Mouse (Mus musculus) lung, embryonic 14.5 days (tissue): ENCODE measurements around the gene 2210016L21Rik. TPM values are rescaled to one million over a fixed set of nuclear protein-coding genes. Genes with fewer than 3 reads are reported as not detected.
A peak's percentile ranks its signal among the peaks of the same experiment; 100 is the strongest.

ENCODE experiments used
- ATAC-seq: fragments of 200-750 bp; cut with Nextera tagmentation; 2 replicates; pipeline ENCODE4 v1.8.0; 2017; ENCODE audit warnings: mild to moderate bottlenecking, moderate TSS enrichment, moderate library complexity; ENCODE audit not compliant: insufficient read depth
- DNase-seq: peaks from one replicate; pipeline ENCODE4 v3.0.0-alpha.2; 2015
- H3K27ac ChIP-seq: fragments of 300-500 bp; sonication (generic); 2 replicates; pipeline ENCODE4 v1.5.1; 2014; ENCODE audit warnings: low read depth, mild to moderate bottlenecking, moderate library complexity
- H3K27me3 ChIP-seq: fragments of 300-500 bp; sonication (generic); 2 replicates; pipeline ENCODE4 v1.6.1; 2014; ENCODE audit warnings: low read length, control low read depth; ENCODE audit not compliant: insufficient read depth
- H3K36me3 ChIP-seq: fragments of 300-500 bp; sonication (generic); 2 replicates; pipeline ENCODE4 v1.6.1; 2014; ENCODE audit warnings: control low read depth; ENCODE audit not compliant: insufficient read depth
- H3K4me1 ChIP-seq: fragments of 300-500 bp; sonication (generic); 2 replicates; pipeline ENCODE4 v1.6.1; 2014; ENCODE audit warnings: antibody characterized with exemption, control low read depth; ENCODE audit not compliant: insufficient read depth
- H3K4me2 ChIP-seq: fragments of 300-500 bp; sonication (generic); 2 replicates; pipeline ENCODE4 v1.6.1; 2014; ENCODE audit warnings: mild to moderate bottlenecking
- H3K4me3 ChIP-seq: fragments of 300-500 bp; sonication (generic); 2 replicates; pipeline ENCODE4 v1.5.1; 2014; ENCODE audit warnings: low read depth, low read length
- H3K9ac ChIP-seq: fragments of 300-500 bp; sonication (generic); 2 replicates; pipeline ENCODE4 v1.6.1; 2014
- H3K9me3 ChIP-seq: fragments of 300-500 bp; sonication (generic); 2 replicates; pipeline ENCODE4 v1.6.1; 2016; ENCODE audit warnings: low read depth, low read length, control low read depth
- CTCF ChIP-seq: IDR thresholded peaks from 2 replicates; pipeline ENCODE4 v1.5.1; 2016; ENCODE audit warnings: antibody characterized with exemption, low read depth
- WGBS: fragments of 180-500 bp; shearing (Covaris S2); extraction: QIAGEN DNeasy Blood & Tissue Kit; methylation state at CpG from one replicate; pipeline ENCODE4 v1.1.7; 2014; 5-methylcytosine and 5-hydroxymethylcytosine counted together
- polyA plus RNA-seq: library from polyadenylated mRNA; unstranded; fragments of >200 nt; fragmentation: Nextera tagmentation; extraction: Ambion mirVana; gene quantifications from 2 replicates; pipeline ENCODE4 v1.2.1, GENCODE M21; 2014

2210016L21Rik gene
- polyA plus RNA-seq, 1 experiment from 2014 or later: 44.3 TPM

DNA sequence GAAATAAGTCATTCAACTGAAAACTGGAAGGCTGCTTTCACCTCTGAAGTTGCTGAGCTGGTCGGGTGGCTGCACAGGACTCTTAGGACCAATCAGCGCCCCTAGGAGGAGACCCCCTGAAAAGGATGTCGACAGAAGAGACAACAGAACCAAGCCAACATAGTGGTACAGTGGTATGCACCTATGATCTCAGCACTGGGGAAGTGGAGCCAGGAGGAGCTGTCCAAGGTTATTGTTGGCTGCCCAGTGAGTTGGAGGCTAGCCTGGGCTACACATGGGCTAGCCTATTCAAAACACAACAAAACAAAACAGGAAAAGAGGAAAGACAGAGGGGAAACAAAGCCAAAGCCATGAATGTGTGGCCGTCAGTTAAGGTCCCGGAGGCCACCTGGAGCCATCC is 16.1 kb downstream of the 2210016L21Rik start:
- Histone ChIP-seq H3K27ac (no peak overlapping the region), H3K4me2 (no peak overlapping the region), H3K4me1 (no peaks in the 10 kb centered on the region), H3K4me3 (no peak overlapping the region), H3K27me3 (no peaks in the 10 kb centered on the region), H3K9ac (no peak overlapping the region), H3K9me3 (no peaks in the 10 kb centered on the region), H3K36me3 (no peaks in the 10 kb centered on the region)
- TF ChIP-seq CTCF: no peak
- ATAC-seq (no peak), DNase-seq (no peak)
- WGBS: 84% methylated on average over 5 of the region's 5 CpGs

- no peak overlapping the region for H3K4me3 ChIP-seq
- no peaks in the 10 kb centered on the region for H3K4me1 ChIP-seq
- no peak overlapping the region for H3K4me2 ChIP-seq
- peak; percentile 43 for DNase-seq
- no peak overlapping the region for H3K27ac ChIP-seq
- H3K36me3 ChIP-seq: no peaks in the 10 kb centered on the region
- TF ChIP-seq CTCF: no peak
- WGBS: 24% methylated on average over 4 of the region's 4 CpGs
- H3K9ac ChIP-seq: no peak overlapping the region
- no peaks in the 10 kb centered on the region for H3K27me3 ChIP-seq
- no peaks in the 10 kb centered on the region for H3K9me3 ChIP-seq
- peak; percentile 58 for ATAC-seq
Observed at GRCm38 (mm10) chr5:114961590-114962360, 19.8 kb downstream of the 2210016L21Rik start.

GRCm38 (mm10) chr5:114964315-114964966 is 22.5 kb downstream of the 2210016L21Rik start:
- WGBS: 30% methylated on average over 7 of the region's 7 CpGs
- no peak overlapping the region for H3K27ac ChIP-seq

GRCm38 (mm10) chr5:114964967-114965898 is 23.3 kb downstream of the 2210016L21Rik start:
- no peak for TF ChIP-seq CTCF
- no peak overlapping the region for H3K27ac ChIP-seq
- H3K4me2 ChIP-seq: no peak overlapping the region
- no peak overlapping the region for H3K4me3 ChIP-seq
- no peak for ATAC-seq
- H3K27me3 ChIP-seq: 0 out of 2 replicates have a peak, but pooled peaks cover 4% of the 10 kb centered on the region
- WGBS: 40% methylated on average over 17 of the region's 17 CpGs
- H3K36me3 ChIP-seq: no peaks in the 10 kb centered on the region
- H3K9me3 ChIP-seq: no peaks in the 10 kb centered on the region
- H3K4me1 ChIP-seq: no peaks in the 10 kb centered on the region
- no peak for DNase-seq
- H3K9ac ChIP-seq: no peak overlapping the region

More at GRCm38 (mm10) chr5:114964315-114964966, 22.5 kb downstream of the 2210016L21Rik start:
- no peak overlapping the region for H3K4me3 ChIP-seq
- H3K4me1 ChIP-seq: no peaks in the 10 kb centered on the region
- H3K9ac ChIP-seq: no peak overlapping the region
- DNase-seq (no peak), ATAC-seq (no peak)
- H3K27me3 ChIP-seq: 0 out of 2 replicates have a peak, but pooled peaks cover 4% of the 10 kb centered on the region
- TF ChIP-seq CTCF: no peak
- no peaks in the 10 kb centered on the region for H3K9me3 ChIP-seq
- H3K4me2 ChIP-seq: no peak overlapping the region
- no peaks in the 10 kb centered on the region for H3K36me3 ChIP-seq

- Histone ChIP-seq H3K27ac (no peak overlapping the region), H3K4me3 (no peak overlapping the region), H3K4me1 (no peaks in the 10 kb centered on the region), H3K9ac (no peak overlapping the region), H3K9me3 (no peaks in the 10 kb centered on the region), H3K36me3 (no peaks in the 10 kb centered on the region), H3K27me3 (0 out of 2 replicates have a peak, but pooled peaks cover 4% of the 10 kb centered on the region), H3K4me2 (no peak overlapping the region)
- TF ChIP-seq CTCF: no peak
- DNase-seq: no peak
- ATAC-seq: no peak
- WGBS: 33% methylated on average over 14 of the region's 14 CpGs
Observed at GRCm38 (mm10) chr5:114967523-114968268, 25.7 kb downstream of the 2210016L21Rik start.

DNA sequence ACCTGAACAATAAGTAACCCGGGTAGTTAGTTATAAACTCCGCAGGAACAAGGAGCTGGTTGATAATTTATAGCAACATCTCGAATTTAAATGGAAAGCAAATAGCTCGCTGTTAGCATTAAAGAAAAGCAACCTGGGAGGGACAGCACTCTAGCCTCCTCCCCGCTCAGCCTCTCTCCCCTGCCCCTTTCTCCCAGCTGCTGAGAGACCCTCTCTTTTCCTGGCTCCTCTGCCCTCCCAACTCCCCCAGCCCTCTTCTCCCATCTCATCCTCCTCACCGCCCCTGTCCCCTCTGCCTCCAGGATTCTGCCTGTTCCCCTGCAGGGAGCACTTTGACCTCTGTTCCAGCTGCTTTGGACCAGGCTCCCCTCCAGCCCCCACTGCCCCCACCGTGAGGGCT is 26.7 kb downstream of the 2210016L21Rik start:
- no peak for DNase-seq
- Histone ChIP-seq H3K27me3 (0 out of 2 replicates have a peak, but pooled peaks cover 4% of the 10 kb centered on the region), H3K27ac (no peak overlapping the region), H3K4me2 (no peak overlapping the region), H3K36me3 (no peaks in the 10 kb centered on the region), H3K4me3 (no peak overlapping the region), H3K4me1 (no peaks in the 10 kb centered on the region), H3K9ac (no peak overlapping the region), H3K9me3 (no peaks in the 10 kb centered on the region)
- 30% methylated on average over 7 of the region's 7 CpGs for WGBS
- TF ChIP-seq CTCF: no peak
- no peak for ATAC-seq
